Mouse (Mus musculus) heart, postnatal 0 days (tissue): ENCODE measurements at regions not wholly inside any gene's neighbourhood (a gene's known extent, or its start where the extent isn't known, plus 50 kb on each side); places are given as distances from the start of the nearest gene placed in this dataset.

Experiments used
- ATAC-seq: fragments of 200-750 bp; cut with Nextera tagmentation; 2 replicates; pipeline ENCODE4 v1.8.0; 2017; ENCODE audit warnings: low read depth, moderate number of reproducible peaks, moderate library complexity; ENCODE audit not compliant: insufficient read depth
- DNase-seq: peaks from one replicate; pipeline ENCODE4 v3.0.0-alpha.2; 2016; ENCODE audit warnings: low spot score
- H3K27ac ChIP-seq: fragments of 300-500 bp; sonication (generic); 2 replicates; pipeline ENCODE4 v1.5.1; 2014; ENCODE audit warnings: low read depth, mild to moderate bottlenecking
- H3K27me3 ChIP-seq: fragments of 300-500 bp; sonication (generic); 2 replicates; pipeline ENCODE4 v1.6.1; 2014; ENCODE audit warnings: low read length, mixed read lengths; ENCODE audit not compliant: control insufficient read depth, insufficient read depth
- H3K36me3 ChIP-seq: fragments of 300-500 bp; sonication (generic); replicated peaks from 2 replicates; pipeline ENCODE4 v1.6.1; 2014; ENCODE audit warnings: low read length, mixed read lengths; ENCODE audit not compliant: control insufficient read depth, insufficient read depth
- H3K4me1 ChIP-seq: fragments of 300-500 bp; sonication (generic); 2 replicates; pipeline ENCODE4 v1.6.1; 2014; ENCODE audit warnings: antibody characterized with exemption; ENCODE audit not compliant: control insufficient read depth, insufficient read depth
- H3K4me2 ChIP-seq: fragments of 300-500 bp; sonication (generic); 2 replicates; pipeline ENCODE4 v1.6.1; 2014; ENCODE audit warnings: low read depth, mild to moderate bottlenecking, low read length, moderate library complexity
- H3K4me3 ChIP-seq: fragments of 300-500 bp; sonication (generic); 2 replicates; pipeline ENCODE4 v1.5.1; 2014; ENCODE audit warnings: low read depth, low read length
- H3K9ac ChIP-seq: fragments of 300-500 bp; sonication (generic); replicated peaks from 2 replicates; pipeline ENCODE4 v1.6.1; 2014; ENCODE audit warnings: low read depth, low read length, mixed read lengths
- H3K9me3 ChIP-seq: fragments of 300-500 bp; sonication (generic); replicated peaks from 2 replicates; pipeline ENCODE4 v1.6.1; 2016; ENCODE audit warnings: low read length; ENCODE audit not compliant: control insufficient read depth
- CTCF ChIP-seq: IDR thresholded peaks from 2 replicates; pipeline ENCODE4 v1.5.1; 2016; ENCODE audit warnings: antibody characterized with exemption, control low read depth, low read depth
- EP300 ChIP-seq: IDR thresholded peaks from 2 replicates; pipeline ENCODE4 v1.6.1; 2016; ENCODE audit warnings: antibody characterized with exemption, low read depth
- WGBS: fragments of 180-500 bp; shearing (Covaris S2); extraction: QIAGEN DNeasy Blood & Tissue Kit; methylation state at CpG from one replicate; pipeline ENCODE4 v1.1.7; 2014; 5-methylcytosine and 5-hydroxymethylcytosine counted together

- no peaks in the 10 kb centered on the region for H3K36me3 ChIP-seq
Observed at GRCm38 (mm10) chr1:158039756-158040155, 316.4 kb downstream of the Brinp2 start.

GRCm38 (mm10) chr1:158040334-158040733 lies 315.8 kb downstream of the Brinp2 start:
- no peak overlapping the region for H3K4me3 ChIP-seq
- no peak; the same call in 1 of the 2 replicates for ATAC-seq
- no peak overlapping the region for H3K9ac ChIP-seq
- no peaks in the 10 kb centered on the region for H3K27me3 ChIP-seq
- H3K4me2 ChIP-seq, result no peak overlapping the region
- H3K9me3 ChIP-seq, result no peaks in the 10 kb centered on the region
- no peak for DNase-seq
- no peak for TF ChIP-seq EP300
- TF ChIP-seq CTCF, result no peak
- H3K4me1 ChIP-seq, result no peaks in the 10 kb centered on the region
- H3K27ac ChIP-seq, result no peak overlapping the region
- 46% methylated on average over 4 of the region's 4 CpGs for WGBS
- no peaks in the 10 kb centered on the region for H3K36me3 ChIP-seq

More at GRCm38 (mm10) chr1:158039756-158040155, 316.4 kb downstream of the Brinp2 start:
- no peak overlapping the region for H3K4me3 ChIP-seq
- H3K9ac ChIP-seq, result no peak overlapping the region
- H3K9me3 ChIP-seq, result no peaks in the 10 kb centered on the region
- ATAC-seq (no peak), DNase-seq (no peak)
- no peak overlapping the region for H3K27ac ChIP-seq
- WGBS, result 19% methylated on average over 2 of the region's 2 CpGs
- H3K4me1 ChIP-seq, result no peaks in the 10 kb centered on the region
- no peaks in the 10 kb centered on the region for H3K27me3 ChIP-seq
- no peak for TF ChIP-seq CTCF
- no peak for TF ChIP-seq EP300
- H3K4me2 ChIP-seq, result no peak overlapping the region

- Histone ChIP-seq H3K36me3 (no peaks in the 10 kb centered on the region), H3K4me1 (no peaks in the 10 kb centered on the region), H3K4me2 (no peak overlapping the region), H3K9ac (no peak overlapping the region), H3K4me3 (no peak overlapping the region), H3K27ac (no peak overlapping the region), H3K9me3 (no peaks in the 10 kb centered on the region), H3K27me3 (no peaks in the 10 kb centered on the region)
- DNase-seq (no peak), ATAC-seq (no peak)
- WGBS, result 77% methylated on average over 4 of the region's 4 CpGs
- no peak for TF ChIP-seq EP300
- no peak for TF ChIP-seq CTCF
Observed at GRCm38 (mm10) chr1:158052644-158053043, 303.5 kb downstream of the Brinp2 start.

- WGBS, result 78% methylated on average over 11 of the region's 11 CpGs
- TF ChIP-seq CTCF, result no peak
- no peak for TF ChIP-seq EP300
Observed at GRCm38 (mm10) chr1:158054961-158055360, 301.2 kb downstream of the Brinp2 start.

GRCm38 (mm10) chr1:158056994-158057630 lies 299.0 kb downstream of the Brinp2 start:
- TF ChIP-seq CTCF (no peak), EP300 (no peak)
- ATAC-seq (no peak), DNase-seq (no peak)
- no peak overlapping the region for H3K4me2 ChIP-seq
- H3K4me3 ChIP-seq, result no peak overlapping the region
- H3K36me3 ChIP-seq, result no peaks in the 10 kb centered on the region
- no peak overlapping the region for H3K27ac ChIP-seq
- no peak overlapping the region for H3K9ac ChIP-seq
- no peaks in the 10 kb centered on the region for H3K9me3 ChIP-seq
- no peaks in the 10 kb centered on the region for H3K4me1 ChIP-seq
- 51% methylated on average over 3 of the region's 3 CpGs for WGBS
- H3K27me3 ChIP-seq, result no peaks in the 10 kb centered on the region

More at GRCm38 (mm10) chr1:158054961-158055360, 301.2 kb downstream of the Brinp2 start:
- H3K36me3 ChIP-seq, result no peaks in the 10 kb centered on the region
- no peak overlapping the region for H3K27ac ChIP-seq
- H3K4me3 ChIP-seq, result no peak overlapping the region
- H3K9me3 ChIP-seq, result no peaks in the 10 kb centered on the region
- no peak overlapping the region for H3K9ac ChIP-seq
- no peak overlapping the region for H3K4me2 ChIP-seq
- H3K4me1 ChIP-seq, result no peaks in the 10 kb centered on the region
- ATAC-seq (no peak), DNase-seq (no peak)
- no peaks in the 10 kb centered on the region for H3K27me3 ChIP-seq

- TF ChIP-seq CTCF, result no peak
- no peak for TF ChIP-seq EP300
- H3K4me3 ChIP-seq, result no peak overlapping the region
- H3K9me3 ChIP-seq, result no peaks in the 10 kb centered on the region
- no peak for ATAC-seq
- H3K27me3 ChIP-seq, result no peaks in the 10 kb centered on the region
- no peak overlapping the region for H3K4me2 ChIP-seq
- H3K36me3 ChIP-seq, result no peaks in the 10 kb centered on the region
- H3K27ac ChIP-seq, result no peak overlapping the region
- no peaks in the 10 kb centered on the region for H3K4me1 ChIP-seq
- DNase-seq, result no peak
- H3K9ac ChIP-seq, result no peak overlapping the region
Observed at GRCm38 (mm10) chr1:158057789-158058188, 298.3 kb downstream of the Brinp2 start.
